Mouse (Mus musculus) lung, postnatal 14 days (tissue): ENCODE data around the gene Grid2.

Experiments
- DNase-seq: peaks from one replicate; pipeline ENCODE4 v3.0.0; 2021

Gene Grid2

GRCm38 (mm10) chr6:64073406-64073805 is 817.7 kb downstream of the Grid2 start:
- no peak for DNase-seq

DNA sequence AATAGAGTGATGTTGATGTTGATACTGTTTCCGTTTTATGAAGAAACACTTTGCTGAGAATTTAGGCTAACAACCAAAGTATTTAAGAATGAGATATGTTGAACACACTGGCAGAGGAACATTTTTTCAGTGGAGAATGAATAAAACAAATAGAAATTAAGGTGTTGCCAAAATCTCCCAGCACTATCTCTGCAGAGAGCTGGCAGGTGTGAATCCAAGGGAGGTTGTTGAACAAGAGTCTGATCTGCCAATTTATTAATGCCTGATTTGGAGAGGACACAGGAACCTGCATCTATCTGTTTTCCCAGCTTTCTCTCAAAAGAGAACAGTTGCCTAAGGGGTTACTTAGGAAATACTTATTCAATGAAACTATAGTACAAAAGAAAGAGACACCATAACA is 822.2 kb downstream of the Grid2 start:
- no peak for DNase-seq

- no peak for DNase-seq
Observed at GRCm38 (mm10) chr6:64098662-64099061, 843.0 kb downstream of the Grid2 start.

DNA sequence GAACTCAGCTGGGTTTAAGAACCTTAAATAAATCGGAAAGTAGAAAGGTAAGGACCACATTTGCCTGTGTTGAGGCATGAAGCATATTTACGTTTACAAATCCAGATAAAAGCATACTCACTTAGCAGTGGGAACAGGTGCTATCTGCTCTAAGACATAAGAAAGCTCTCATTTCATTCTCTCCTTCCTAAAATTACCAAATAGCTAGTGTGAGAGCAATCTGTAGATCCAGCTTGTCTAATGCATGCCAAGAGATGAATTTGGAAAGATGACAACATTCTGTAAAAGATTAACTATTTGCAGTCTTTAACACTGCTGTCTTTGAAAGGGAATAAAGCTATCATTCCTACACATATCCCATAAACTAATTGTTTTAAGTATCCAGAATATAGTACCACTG is 858.9 kb downstream of the Grid2 start:
- DNase-seq, result no peak

DNA sequence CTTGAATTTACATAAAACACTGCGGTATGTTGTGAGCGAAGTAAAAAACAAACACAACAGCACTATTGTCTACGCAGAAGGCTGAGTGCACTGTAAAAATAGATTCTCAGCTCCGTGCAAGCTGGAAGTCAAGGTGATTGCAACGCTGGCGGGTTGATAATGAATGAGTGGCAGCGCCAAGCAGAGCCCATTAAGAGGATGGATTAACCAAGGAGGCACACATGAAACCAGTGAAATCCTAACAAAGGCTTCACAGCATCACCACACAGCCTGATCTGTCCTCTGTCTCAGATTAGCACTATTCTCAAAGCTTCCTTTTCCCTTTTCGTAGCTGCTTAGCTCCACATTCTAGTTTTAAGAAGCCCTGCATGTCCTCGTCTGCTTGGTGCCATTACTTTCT is 880.6 kb downstream of the Grid2 start:
- DNase-seq, result no peak

- no peak for DNase-seq
Observed at GRCm38 (mm10) chr6:64148613-64149012, 892.9 kb downstream of the Grid2 start.

- DNase-seq, result no peak
Observed at GRCm38 (mm10) chr6:64174995-64175612, 919.4 kb downstream of the Grid2 start.

DNA sequence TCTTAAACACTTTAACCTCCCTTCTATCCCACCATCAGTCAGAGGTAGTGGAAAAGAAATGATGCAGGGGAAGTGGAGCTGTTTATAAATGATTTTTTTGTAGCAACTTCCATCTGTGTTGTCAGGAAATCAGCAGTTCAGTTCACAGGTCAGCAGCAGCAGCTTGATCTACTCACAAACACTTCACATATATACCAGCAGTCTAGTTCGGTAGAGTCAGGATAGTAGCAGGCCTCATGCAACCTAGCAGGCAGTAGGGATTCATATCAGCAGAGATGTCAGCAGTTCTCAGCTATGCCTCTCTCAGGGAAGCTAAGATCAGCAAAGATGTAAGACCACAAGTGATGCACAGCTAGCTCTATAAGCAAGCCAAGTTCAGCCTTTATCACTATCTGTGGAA is 938.0 kb downstream of the Grid2 start:
- DNase-seq, result no peak

GRCm38 (mm10) chr6:64202396-64203122 is 946.9 kb downstream of the Grid2 start:
- DNase-seq, result no peak

DNA sequence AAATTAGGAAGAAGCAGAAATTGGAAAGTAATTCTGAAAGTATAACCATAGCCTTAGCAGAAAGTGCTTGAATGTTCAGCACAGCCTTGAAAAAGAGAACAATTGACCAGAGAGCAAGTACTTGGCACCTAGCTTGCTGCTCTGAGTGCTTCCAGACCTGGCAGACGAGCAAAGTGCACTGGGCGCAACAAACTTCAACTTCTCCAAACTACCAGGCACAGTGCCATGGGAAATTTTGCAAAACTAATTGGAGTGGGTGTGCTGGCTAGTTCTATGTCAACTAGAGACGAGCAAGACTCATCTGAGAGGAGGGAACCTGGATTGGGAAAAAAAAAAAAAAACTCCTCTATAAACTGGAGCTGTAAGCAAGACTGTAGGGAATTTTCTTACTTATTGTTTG is 980.7 kb downstream of the Grid2 start:
- peak; percentile 8 for DNase-seq

- no peak for DNase-seq
Observed at GRCm38 (mm10) chr6:64240526-64240925, 984.9 kb downstream of the Grid2 start.

DNA sequence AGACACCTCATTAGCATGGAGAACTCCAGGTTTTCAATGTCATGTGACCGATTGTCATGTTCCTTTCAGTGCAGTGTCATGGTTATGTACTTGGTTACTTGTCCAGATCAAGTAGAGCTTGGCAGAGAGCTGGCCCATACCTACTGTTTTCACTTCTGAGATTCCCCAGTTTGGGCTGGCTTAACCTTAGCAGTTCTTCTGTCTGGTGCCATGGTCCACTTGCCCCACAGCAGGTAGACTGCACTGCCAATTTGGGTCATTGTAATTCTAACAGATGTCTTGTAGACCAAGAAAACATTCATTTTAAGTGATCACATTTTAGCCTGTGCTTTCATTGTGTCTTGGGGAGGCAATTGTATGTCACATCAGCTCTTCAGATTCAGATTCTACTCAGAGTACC is 990.3 kb downstream of the Grid2 start:
- DNase-seq, result no peak

DNA sequence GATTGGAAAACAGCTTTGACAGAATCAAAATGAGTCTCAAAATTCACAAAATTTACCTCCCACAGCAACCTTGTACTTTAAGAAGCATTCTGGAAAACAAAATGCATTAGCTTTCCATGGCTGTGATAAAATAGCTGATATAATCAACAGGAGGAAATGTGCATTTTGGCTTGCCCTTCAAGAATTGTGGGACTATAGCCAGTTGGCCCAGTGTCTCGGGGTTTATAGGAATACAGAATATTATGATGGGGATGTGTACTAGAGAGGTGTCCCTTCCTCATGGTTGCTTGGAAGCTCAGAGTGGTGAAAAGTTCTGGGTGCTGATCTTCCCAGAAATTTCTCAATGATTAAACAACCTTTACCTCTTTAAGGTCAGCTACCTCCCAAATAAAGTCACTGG is 995.4 kb downstream of the Grid2 start:
- no peak for DNase-seq

DNA sequence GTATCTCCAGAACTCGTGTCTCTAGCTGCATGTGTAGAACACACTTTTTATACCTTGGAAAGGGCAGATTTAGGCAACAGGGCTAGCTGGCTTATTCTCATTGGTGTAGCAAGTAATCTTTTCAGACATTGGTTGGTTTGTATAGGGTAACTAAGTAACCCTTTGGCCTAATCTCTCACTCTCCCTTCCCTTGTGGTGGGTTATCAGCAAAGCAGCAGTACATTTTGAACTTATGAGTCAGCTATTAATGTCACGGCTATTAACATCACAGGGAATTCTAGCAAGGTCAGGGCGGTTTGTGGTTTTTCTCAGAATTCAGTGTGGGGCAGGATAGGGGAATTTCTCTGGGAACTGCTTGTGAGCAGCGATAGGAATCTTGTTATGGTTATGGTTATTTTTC is 1007.8 kb downstream of the Grid2 start:
- DNase-seq, result no peak

- no peak for DNase-seq
Observed at GRCm38 (mm10) chr6:64264224-64264623, 1008.5 kb downstream of the Grid2 start.

- DNase-seq, result no peak
Observed at GRCm38 (mm10) chr6:64274319-64275114, 1018.8 kb downstream of the Grid2 start.

- no peak for DNase-seq
Observed at GRCm38 (mm10) chr6:64279927-64280326, 1024.3 kb downstream of the Grid2 start.

GRCm38 (mm10) chr6:64293761-64294160 is 1038.1 kb downstream of the Grid2 start:
- DNase-seq, result no peak

DNA sequence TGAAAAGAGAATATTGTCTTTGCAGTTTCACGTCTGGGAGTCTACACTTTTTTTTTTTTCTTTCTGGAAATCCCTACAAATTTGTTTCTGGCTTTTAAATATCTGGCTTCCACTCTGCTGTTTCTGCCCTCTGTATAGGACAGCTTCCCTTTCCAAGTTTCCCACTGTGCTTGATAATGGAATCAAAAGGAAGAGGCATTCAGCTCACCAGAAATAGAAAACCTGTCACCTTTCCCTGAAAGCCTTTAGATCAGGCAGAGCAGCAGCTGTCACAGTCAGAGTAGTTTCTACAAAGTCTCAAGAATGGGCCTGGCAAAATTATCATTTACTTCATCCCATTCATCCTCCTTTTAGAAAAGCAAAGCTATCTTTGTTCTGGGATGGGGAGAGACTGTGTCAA is 1042.0 kb downstream of the Grid2 start:
- no peak for DNase-seq

- DNase-seq, result no peak
Observed at GRCm38 (mm10) chr6:64304709-64305476, 1049.2 kb downstream of the Grid2 start.

DNA sequence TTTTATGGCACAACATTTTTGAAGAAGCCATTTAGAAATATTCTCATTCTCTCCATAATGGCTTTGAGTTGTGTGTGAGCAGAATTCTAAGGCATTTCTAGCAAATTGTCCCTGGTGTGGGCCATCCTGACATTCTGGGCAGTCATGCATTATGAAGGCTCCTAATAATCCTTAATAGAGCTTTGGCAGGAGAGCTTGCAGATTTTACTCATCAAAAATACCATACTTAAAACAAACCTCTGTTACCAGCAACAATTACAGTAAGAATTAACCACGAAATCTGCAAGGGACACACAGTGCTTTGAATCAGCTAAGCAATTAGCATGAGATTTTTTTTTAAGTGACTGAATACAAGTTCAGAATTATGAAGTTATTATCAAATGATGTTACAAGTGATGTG is 1053.0 kb downstream of the Grid2 start:
- DNase-seq, result no peak

GRCm38 (mm10) chr6:64313132-64313531 is 1057.5 kb downstream of the Grid2 start:
- no peak for DNase-seq

DNA sequence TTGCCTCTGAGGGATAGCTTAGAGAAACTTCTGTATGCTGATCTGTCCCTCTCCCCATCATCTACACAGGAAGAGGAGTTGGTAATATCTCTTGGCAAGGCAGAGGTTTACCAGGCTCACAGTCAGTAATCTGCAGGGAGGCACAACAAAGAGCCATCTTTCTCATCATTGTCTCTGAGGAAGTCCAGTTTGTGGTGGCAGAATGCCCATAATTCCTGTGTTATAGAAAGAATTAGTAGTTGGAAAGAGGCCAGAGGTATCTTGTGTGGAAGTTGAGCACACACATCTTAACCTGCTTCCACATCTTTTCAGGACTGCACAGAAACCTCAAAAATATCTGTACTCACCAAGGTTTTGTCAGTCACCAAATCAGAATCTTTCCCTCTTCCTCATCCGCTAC is 1071.3 kb downstream of the Grid2 start:
- no peak for DNase-seq
